Mouse (Mus musculus) neural tube, embryonic 12.5 days (tissue): ENCODE data around the gene Vmn1r168. TPM values are rescaled to one million over a fixed set of nuclear protein-coding genes. Genes with fewer than 3 reads are reported as not detected.
"Not testable (repeated sequence)": the region's sequence is repeated elsewhere in the genome, so short reads cannot be mapped to it uniquely, and the experiment has no call there.

Experiments used
- ATAC-seq: fragments of 200-750 bp; cut with Nextera tagmentation; 2 replicates; pipeline ENCODE4 v1.8.0; 2017; ENCODE audit warnings: low read depth, mild to moderate bottlenecking, moderate TSS enrichment, moderate library complexity; ENCODE audit not compliant: low FRiP score
- H3K27ac ChIP-seq: fragments of 300-500 bp; sonication (generic); 2 replicates; pipeline ENCODE4 v1.5.1; 2016
- H3K27me3 ChIP-seq: fragments of 300-500 bp; sonication (generic); replicated peaks from 2 replicates; pipeline ENCODE4 v1.6.1; 2016; ENCODE audit warnings: mild to moderate bottlenecking
- H3K36me3 ChIP-seq: fragments of 300-500 bp; sonication (generic); 2 replicates; pipeline ENCODE4 v1.6.1; 2016; ENCODE audit warnings: mild to moderate bottlenecking
- H3K4me1 ChIP-seq: fragments of 300-500 bp; sonication (generic); 2 replicates; pipeline ENCODE4 v1.6.1; 2016
- H3K4me2 ChIP-seq: fragments of 300-500 bp; sonication (generic); replicated peaks from 2 replicates; pipeline ENCODE4 v1.6.1; 2016; ENCODE audit warnings: mild to moderate bottlenecking
- H3K4me3 ChIP-seq: fragments of 300-500 bp; sonication (generic); 2 replicates; pipeline ENCODE4 v1.5.1; 2016
- H3K9ac ChIP-seq: fragments of 300-500 bp; sonication (generic); 2 replicates; pipeline ENCODE4 v1.6.1; 2016; ENCODE audit warnings: mild to moderate bottlenecking
- H3K9me3 ChIP-seq: fragments of 300-500 bp; sonication (generic); 2 replicates; pipeline ENCODE4 v1.6.1; 2016; ENCODE audit warnings: mild to moderate bottlenecking
- WGBS: fragments of 180-500 bp; shearing (Covaris S2); methylation state at CpG from one replicate; pipeline ENCODE4 v1.1.7; 2016; 5-methylcytosine and 5-hydroxymethylcytosine counted together
- polyA plus RNA-seq: library from polyadenylated mRNA; unstranded; fragments of >200 nt; fragmentation: Nextera tagmentation; extraction: Ambion mirVana; gene quantifications from 2 replicates; pipeline ENCODE4 v1.2.1, GENCODE M21; 2016

Vmn1r168 gene
- polyA plus RNA-seq: not detected in 2 replicates

- not testable (repeated sequence) for ATAC-seq, H3K27me3 ChIP-seq, H3K4me2 ChIP-seq, H3K4me3 ChIP-seq, H3K4me1 ChIP-seq, H3K9ac ChIP-seq, H3K27ac ChIP-seq, H3K36me3 ChIP-seq, H3K9me3 ChIP-seq
- no CpG with 5 or more reads among the region's 1 CpGs for WGBS
Measured at GRCm38 (mm10) chr7:23539432-23539831, at the start of gene Vmn1r168. Gene Vmn1r168 (plus strand): TSS chr7:23539732.

GRCm38 (mm10) chr7:23507106-23507505 lies 32.4 kb upstream of the Vmn1r168 start, which contains the start of gene Vmn1r167:
Gene Vmn1r167 (minus strand): TSS chr7:23507206.
- not testable (repeated sequence) for H3K4me3 ChIP-seq, ATAC-seq, H3K36me3 ChIP-seq, H3K4me2 ChIP-seq, H3K27me3 ChIP-seq, H3K4me1 ChIP-seq, H3K27ac ChIP-seq, H3K9ac ChIP-seq
- H3K9me3 ChIP-seq: peaks cover 26% of the 10 kb centered on the region
- WGBS: 93% methylated on average over 2 of the region's 2 CpGs

GRCm38 (mm10) chr7:23575226-23575625 lies 35.7 kb downstream of the Vmn1r168 start, which contains the start of gene Vmn1r169:
Gene Vmn1r169 (plus strand): TSS chr7:23575526.
- H3K4me3 ChIP-seq, H3K4me1 ChIP-seq, ATAC-seq, H3K27me3 ChIP-seq, H3K4me2 ChIP-seq, H3K36me3 ChIP-seq, H3K9me3 ChIP-seq, H3K9ac ChIP-seq, H3K27ac ChIP-seq: not testable (repeated sequence)
- WGBS: 84% methylated on average over 1 of the region's 2 CpGs

Other genes starting within 250 kb of the Vmn1r168 start
- not detected in 2 replicates for gene Nlrp4e, start 238.5 kb upstream of the Vmn1r168 start, polyA plus RNA-seq
- not detected in 2 replicates for gene Nlrp5, start 153.8 kb upstream of the Vmn1r168 start, polyA plus RNA-seq
- gene Vmn1r167, start 32.5 kb upstream of the Vmn1r168 start, polyA plus RNA-seq: not detected in 2 replicates
- gene Vmn1r169, start 35.8 kb downstream of the Vmn1r168 start, polyA plus RNA-seq: not detected in 2 replicates
- not detected in 2 replicates for gene Vmn1r170, start 66.4 kb downstream of the Vmn1r168 start, polyA plus RNA-seq
- not detected in 2 replicates for gene Vmn1r171, start 91.0 kb downstream of the Vmn1r168 start, polyA plus RNA-seq
- not detected in 2 replicates for gene Vmn1r172, start 118.6 kb downstream of the Vmn1r168 start, polyA plus RNA-seq
- not detected in 2 replicates for gene Vmn1r173, start 161.0 kb downstream of the Vmn1r168 start, polyA plus RNA-seq
- gene Vmn1r174, start 212.5 kb downstream of the Vmn1r168 start, polyA plus RNA-seq: not detected in 2 replicates